Mouse (Mus musculus) gastrocnemius, postnatal 14 days (tissue): ENCODE measurements around the gene Vax1. TPM values are rescaled to one million over a fixed set of nuclear protein-coding genes. Genes with fewer than 3 reads are reported as not detected.

Experiments
- DNase-seq: peaks from one replicate; pipeline ENCODE4 v3.0.0; 2021; ENCODE audit warnings: mixed read lengths
- intact Hi-C: fragments of 180-260 bp; cut with DNase I; formaldehyde crosslinking; loops from one replicate; pipeline ENCODE4 v1.15.1; 2025; ENCODE audit warnings: low total_unique reads
- total RNA-seq, 2 experiments: library from RNA; stranded (reverse); gene quantifications; 2 replicates each; pipeline ENCODE4 v1.2.3; 2021

Vax1 gene
- total RNA-seq, 2 experiments from 2014 or later: not detected

GRCm38 (mm10) chr19:59127424-59127823 is 42.4 kb downstream of the Vax1 start:
- intact Hi-C loops: no loop called here
- no peak for DNase-seq

Other genes with a start within 250 kb of the Vax1 start
- gene Eno4, start 226.6 kb downstream of the Vax1 start, total RNA-seq: under 1 TPM in 1 of 2 experiments, not detected in 1; 0.10 TPM
- gene Hspa12a, start 226.4 kb downstream of the Vax1 start, total RNA-seq: 10 to 100 TPM in 1 of 2 experiments, 1 to 10 TPM in 1; 8.6 to 13.4 TPM
- gene Shtn1, start 94.0 kb downstream of the Vax1 start, total RNA-seq: 1 to 10 TPM; 1.8 to 2.1 TPM
- gene Kcnk18, start 49.2 kb upstream of the Vax1 start, total RNA-seq: not detected
- gene Slc18a2, start 90.8 kb upstream of the Vax1 start, total RNA-seq: under 1 TPM; 0.16 to 0.21 TPM
- gene Rps12-ps3, start 152.2 kb upstream of the Vax1 start, total RNA-seq: 100 to 1,000 TPM; 372 to 502 TPM
- 10 to 100 TPM; 12.9 to 13.3 TPM for gene Pdzd8, start 175.7 kb upstream of the Vax1 start, total RNA-seq